Mouse (Mus musculus): ENCODE results near the gene Hcrtr1.

DNA sequence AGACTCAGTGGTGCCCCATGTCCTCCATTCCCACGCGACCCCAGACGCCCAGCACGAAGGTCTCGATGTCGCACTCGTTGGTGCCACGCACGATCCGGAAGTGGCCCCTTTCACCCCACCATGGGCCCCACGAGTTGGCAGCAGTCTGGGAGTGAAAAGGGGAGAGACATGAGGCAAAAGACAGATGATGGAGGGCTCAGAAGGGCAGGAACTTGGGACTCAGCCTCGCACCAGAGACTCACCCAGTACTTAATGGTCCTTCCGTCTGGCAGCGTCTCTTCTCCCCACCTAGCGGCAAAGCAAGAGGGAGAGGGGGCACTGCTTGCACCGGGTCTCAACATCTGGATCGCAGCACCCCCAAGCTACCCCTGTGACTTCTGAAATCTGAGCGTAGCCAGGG, 26.9 kb upstream of the Hcrtr1 start:
- TF ChIP-seq POLR2A (IDR thresholded peaks at IDR 0.05; ENCODE audit: insufficient read depth, low read depth, low read length) (no peak), CTCF (IDR thresholded peaks at IDR 0.05; ENCODE audit: insufficient read depth, low read depth, low read length) (no peak)
